Mouse (Mus musculus) liver, adult (tissue): Measurements from ENCODE around the gene Rbms3.

ENCODE experiments used
- GATA4 ChIP-seq: IDR thresholded peaks from 2 replicates; pipeline ENCODE4 v1.6.1; 2014; ENCODE audit warnings: mild to moderate bottlenecking, low read length; ENCODE audit not compliant: insufficient replicate concordance

The Rbms3 gene

GRCm38 (mm10) chr9:117364610-117365009 lies 265.1 kb downstream of the Rbms3 start:
- TF ChIP-seq GATA4: no peak

- no peak for TF ChIP-seq GATA4
These were observed 268.3 kb downstream of the Rbms3 start for GRCm38 (mm10) chr9:117361431-117361830.

- peak; percentile 91; the same call in 1 of the 2 replicates for TF ChIP-seq GATA4
These were observed 272.8 kb downstream of the Rbms3 start for GRCm38 (mm10) chr9:117356764-117357442.

GRCm38 (mm10) chr9:117355501-117355900 lies 274.2 kb downstream of the Rbms3 start:
- TF ChIP-seq GATA4: no peak

- no peak for TF ChIP-seq GATA4
These were observed 287.4 kb downstream of the Rbms3 start for GRCm38 (mm10) chr9:117342336-117342735.

GRCm38 (mm10) chr9:117330681-117331080 lies 299.0 kb downstream of the Rbms3 start:
- no peak for TF ChIP-seq GATA4

GRCm38 (mm10) chr9:117319271-117319670 lies 310.4 kb downstream of the Rbms3 start:
- no peak for TF ChIP-seq GATA4

- no peak for TF ChIP-seq GATA4
These were observed 311.3 kb downstream of the Rbms3 start for GRCm38 (mm10) chr9:117318461-117318860.

GRCm38 (mm10) chr9:117317251-117317650 lies 312.5 kb downstream of the Rbms3 start:
- no peak for TF ChIP-seq GATA4

GRCm38 (mm10) chr9:117313642-117314041 lies 316.1 kb downstream of the Rbms3 start:
- TF ChIP-seq GATA4: no peak

- TF ChIP-seq GATA4: no peak
These were observed 319.9 kb downstream of the Rbms3 start for GRCm38 (mm10) chr9:117309809-117310208.

- no peak for TF ChIP-seq GATA4
These were observed 330.7 kb downstream of the Rbms3 start for GRCm38 (mm10) chr9:117298991-117299390.

- no peak for TF ChIP-seq GATA4
These were observed 331.8 kb downstream of the Rbms3 start for GRCm38 (mm10) chr9:117297662-117298531.

GRCm38 (mm10) chr9:117291066-117291850 lies 338.5 kb downstream of the Rbms3 start:
- no peak for TF ChIP-seq GATA4

- TF ChIP-seq GATA4: no peak
These were observed 354.9 kb downstream of the Rbms3 start for GRCm38 (mm10) chr9:117274846-117275245.
